Mouse (Mus musculus) gastrocnemius, postnatal 4 days (tissue): ENCODE measurements around the gene 1700003E16Rik. TPM values are rescaled to one million over a fixed set of nuclear protein-coding genes. Genes with fewer than 3 reads are reported as not detected.

Source experiments
- DNase-seq, 2 experiments: peaks; one replicate each; pipeline ENCODE4 v3.0.0; 2021 to 2022; ENCODE audit warnings: low spot score in 2 of 2, mixed read lengths in 2 of 2
- total RNA-seq, 2 experiments: library from RNA; stranded (reverse); gene quantifications; 2 replicates each; pipeline ENCODE4 v1.2.3; 2021

The 1700003E16Rik gene
- total RNA-seq, 2 experiments from 2014 or later: not detected

DNA sequence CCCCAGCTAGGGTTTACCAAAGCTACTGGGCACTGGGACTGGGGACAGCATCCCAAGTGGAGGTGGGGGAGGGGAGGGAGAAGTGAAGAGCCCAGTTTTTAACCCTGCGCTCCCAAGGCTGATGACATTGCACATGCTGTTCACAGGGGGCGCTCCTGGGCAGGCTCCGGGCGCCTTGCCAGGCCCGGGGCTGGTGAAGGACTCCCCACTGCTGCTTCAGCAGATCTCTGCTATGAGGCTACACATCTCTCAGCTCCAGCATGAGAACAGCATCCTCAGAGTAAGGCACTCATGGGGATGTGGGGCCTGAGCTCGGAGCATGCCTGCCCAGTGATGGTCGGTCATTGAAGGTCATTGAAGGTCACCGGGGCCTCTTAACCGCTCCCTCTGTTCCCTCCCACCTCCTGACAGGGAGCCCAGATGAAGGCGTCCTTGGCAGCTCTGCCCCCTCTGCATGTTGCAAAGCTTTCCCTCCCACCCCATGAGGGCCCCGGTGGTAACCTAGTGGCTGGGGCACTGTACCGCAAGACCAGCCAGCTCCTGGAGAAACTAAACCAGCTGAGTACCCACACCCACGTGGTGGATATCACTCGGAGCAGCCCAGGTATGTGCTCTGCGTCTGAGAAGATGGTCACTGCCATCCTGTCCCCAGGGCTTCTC, 41.3 kb downstream of the 1700003E16Rik start:
- no peak for DNase-seq

DNA sequence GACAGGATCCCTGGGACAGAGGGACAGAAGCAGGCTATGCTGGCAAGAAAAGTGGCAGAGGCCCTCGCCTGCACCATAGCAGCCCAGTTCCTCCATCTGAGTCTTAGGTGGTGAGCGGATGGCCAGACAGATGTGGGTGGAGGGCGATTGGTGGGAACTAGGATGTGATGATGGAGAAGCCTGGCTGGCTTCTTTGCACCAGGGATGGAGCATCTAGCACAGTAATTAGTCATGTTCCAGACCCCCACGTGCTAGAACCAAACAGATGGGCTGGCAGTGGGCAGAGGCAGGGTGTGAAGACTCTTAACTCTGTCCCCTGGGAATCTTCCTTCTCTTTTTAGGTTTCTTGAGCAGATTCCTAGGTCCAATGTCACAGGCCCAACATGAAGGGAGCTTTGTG, 47.1 kb downstream of the 1700003E16Rik start:
- no peak for DNase-seq

DNA sequence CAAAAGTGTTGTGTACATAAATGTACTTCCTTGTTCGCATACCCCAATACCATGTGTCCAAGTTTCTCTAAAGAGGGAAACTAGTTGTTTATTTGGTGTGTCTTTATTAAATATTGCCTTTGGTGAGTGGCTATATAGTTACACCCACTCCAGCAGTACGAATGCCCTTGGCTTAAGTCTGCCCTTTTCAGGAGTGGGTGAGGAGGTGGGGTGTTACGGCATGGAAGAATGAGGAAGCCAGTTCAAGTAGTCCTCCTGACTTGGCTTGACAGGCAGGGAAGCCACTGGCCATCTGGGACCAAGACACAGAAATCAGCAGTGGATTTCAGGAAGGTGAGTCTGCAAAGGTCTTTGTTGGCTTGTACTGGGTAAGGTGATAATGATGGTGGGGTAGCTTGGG, 49.6 kb downstream of the 1700003E16Rik start:
- DNase-seq: no peak

DNA sequence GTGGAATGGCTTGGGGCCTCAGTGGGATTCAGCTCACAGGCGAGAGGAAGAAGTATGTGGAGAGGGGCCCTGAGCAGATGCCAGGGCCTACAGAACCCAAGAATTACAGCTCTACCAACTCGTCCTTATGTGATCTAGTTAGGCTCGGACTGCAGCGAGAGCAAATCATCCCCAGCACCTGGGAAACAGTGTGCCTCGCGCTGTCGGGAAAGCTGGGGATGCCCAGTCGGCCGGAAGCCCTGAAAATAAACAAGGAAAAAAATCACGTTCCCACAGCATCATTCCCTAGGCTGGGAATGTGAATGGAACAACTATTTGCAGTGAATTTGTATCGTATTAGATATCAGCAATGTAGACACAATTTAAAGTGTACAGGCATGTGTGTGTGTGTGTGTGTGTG, 50.1 kb downstream of the 1700003E16Rik start:
- DNase-seq: no peak

DNA sequence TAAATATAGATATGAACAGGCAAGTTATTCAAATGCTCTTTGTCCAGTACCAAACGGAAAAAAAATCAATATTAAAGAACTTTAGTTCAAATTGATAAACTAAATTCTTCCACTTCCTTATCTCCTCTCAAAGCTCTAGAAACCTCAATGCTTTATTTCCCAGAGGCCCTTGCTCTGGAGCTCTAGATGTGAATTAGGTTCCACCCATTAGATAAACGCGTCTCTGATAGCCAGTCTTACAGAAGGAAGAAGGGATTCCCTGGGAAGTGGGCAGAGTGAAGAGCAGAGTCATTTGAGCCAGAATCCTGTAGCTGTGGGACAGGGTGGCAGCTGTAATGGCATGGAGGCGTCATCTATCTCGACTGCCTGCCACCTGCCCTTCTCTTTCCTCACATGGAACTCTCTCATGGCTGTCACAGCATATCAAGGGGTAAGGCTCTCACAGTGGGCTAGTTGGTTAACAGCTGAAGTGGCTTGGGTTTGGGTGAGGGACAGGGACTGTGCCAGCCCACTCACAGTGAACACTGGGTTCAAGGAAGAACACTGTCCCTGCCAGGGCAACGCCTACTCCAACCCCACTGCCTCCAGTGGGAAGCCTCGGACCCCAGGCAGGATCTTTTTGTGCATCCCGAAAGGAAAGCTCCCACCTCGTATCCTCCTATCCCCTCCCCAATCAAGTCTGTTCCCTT, 51.3 kb downstream of the 1700003E16Rik start:
- DNase-seq: no peak

DNA sequence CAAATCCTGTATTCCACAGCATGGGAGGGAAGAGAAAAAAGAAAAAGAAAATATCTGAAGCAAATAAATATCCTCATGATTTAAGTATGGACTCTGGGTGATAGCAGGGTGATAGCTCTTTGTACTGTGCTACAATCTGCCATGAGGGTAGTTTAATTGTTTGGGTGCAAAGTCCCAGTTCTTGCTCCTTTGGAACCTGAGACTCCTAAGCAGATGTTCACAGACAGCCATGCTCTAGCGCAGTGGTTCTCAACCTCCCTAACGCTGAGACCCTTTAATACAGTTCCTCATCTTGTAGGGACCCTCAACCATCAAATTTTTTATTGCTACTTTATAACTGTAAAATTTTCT, 51.8 kb downstream of the 1700003E16Rik start:
- DNase-seq: no peak

DNA sequence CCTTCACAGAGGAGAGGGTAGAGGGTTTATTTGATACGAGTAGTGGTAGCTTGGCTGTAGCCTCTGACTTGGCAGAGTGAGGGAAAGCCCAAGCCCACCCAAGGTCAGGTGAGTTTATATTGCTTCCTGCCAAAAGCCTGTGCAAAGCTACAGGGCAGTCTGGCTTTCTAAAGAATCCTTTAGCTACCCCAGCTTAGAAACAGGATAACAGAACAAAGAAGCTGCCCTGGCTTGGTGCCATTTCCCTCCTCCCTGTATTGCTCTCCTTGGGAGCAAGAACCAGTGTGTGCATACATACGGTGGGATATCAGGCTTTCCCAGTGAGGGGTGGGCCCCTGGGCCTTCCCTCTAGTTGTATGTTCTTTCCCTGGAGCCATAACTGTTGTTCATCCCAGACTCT, 54.3 kb downstream of the 1700003E16Rik start:
- DNase-seq: no peak

DNA sequence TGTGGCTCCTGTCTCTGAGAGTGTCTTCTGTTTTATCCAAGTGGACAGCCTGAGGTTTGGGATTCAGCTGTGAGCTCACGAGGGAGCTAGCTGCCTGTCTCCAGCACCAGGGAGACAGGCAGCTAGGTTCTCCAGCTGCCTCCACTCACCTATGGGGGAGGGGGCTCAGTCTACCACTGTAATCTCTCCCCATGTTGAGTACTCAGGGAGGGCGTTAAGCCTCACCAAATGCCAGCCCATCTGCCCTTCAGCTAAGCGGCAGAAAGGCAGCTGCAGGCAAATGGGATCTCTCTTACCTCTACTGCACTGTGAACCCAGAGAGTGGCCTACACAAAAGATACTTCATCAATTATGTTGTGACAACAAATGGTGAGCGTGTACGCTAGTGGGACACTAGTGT, 55.3 kb downstream of the 1700003E16Rik start:
- DNase-seq: no peak

Other genes starting within 250 kb of the 1700003E16Rik start
- 1 to 10 TPM in 1 of 2 experiments, under 1 TPM in 1; 0.78 to 1.0 TPM for gene Sema4f, start 216.6 kb upstream of the 1700003E16Rik start, total RNA-seq
- gene M1ap, start 209.5 kb upstream of the 1700003E16Rik start, total RNA-seq: under 1 TPM in 1 of 2 experiments, not detected in 1; 0.88 TPM
- gene Dok1, start 122.9 kb upstream of the 1700003E16Rik start, total RNA-seq: 10 to 100 TPM in 1 of 2 experiments, 1 to 10 TPM in 1; 9.1 to 10.4 TPM
- 10 to 100 TPM; 15.4 to 17.3 TPM for gene Loxl3, start 122.2 kb upstream of the 1700003E16Rik start, total RNA-seq
- 10 to 100 TPM; 75.5 to 86.3 TPM for gene Aup1, start 101.9 kb upstream of the 1700003E16Rik start, total RNA-seq
- gene Htra2, start 101.1 kb upstream of the 1700003E16Rik start, total RNA-seq: 10 to 100 TPM; 30.1 to 33.5 TPM
- gene Dqx1, start 98.6 kb upstream of the 1700003E16Rik start, total RNA-seq: 1 to 10 TPM in 1 of 2 experiments, under 1 TPM in 1; 0.70 to 1.1 TPM
- not detected for gene Tlx2, start 86.1 kb upstream of the 1700003E16Rik start, total RNA-seq
- 10 to 100 TPM in 1 of 2 experiments, 1 to 10 TPM in 1; 9.4 to 11.3 TPM for gene Pcgf1, start 78.5 kb upstream of the 1700003E16Rik start, total RNA-seq
- not detected for gene Lbx2, start 70.0 kb upstream of the 1700003E16Rik start, total RNA-seq
- gene Ccdc142, start 54.8 kb upstream of the 1700003E16Rik start, total RNA-seq: 1 to 10 TPM; 2.5 to 2.8 TPM
- 1 to 10 TPM; 2.2 to 2.7 TPM for gene Gm42688, start 54.8 kb upstream of the 1700003E16Rik start, total RNA-seq
- 100 to 1,000 TPM in 1 of 2 experiments, 10 to 100 TPM in 1; 79.5 to 100 TPM for gene Mrpl53, start 47.4 kb upstream of the 1700003E16Rik start, total RNA-seq
- gene Mogs, start 40.9 kb upstream of the 1700003E16Rik start, total RNA-seq: 10 to 100 TPM; 20.0 to 21.9 TPM
- 10 to 100 TPM; 52.7 to 62.3 TPM for gene Wbp1, start 34.8 kb upstream of the 1700003E16Rik start, total RNA-seq
- gene Ino80b, start 31.0 kb upstream of the 1700003E16Rik start, total RNA-seq: 10 to 100 TPM; 18.6 to 20.6 TPM
- 10 to 100 TPM; 31.0 to 34.6 TPM for gene Rtkn, start 20.9 kb upstream of the 1700003E16Rik start, total RNA-seq
- 1 to 10 TPM; 1.9 to 2.5 TPM for gene Wdr54, start within 50 bp of the 1700003E16Rik start, total RNA-seq
- 100 to 1,000 TPM; 140 to 149 TPM for gene Dctn1, start 9.5 kb downstream of the 1700003E16Rik start, total RNA-seq
- gene Slc4a5, start 63.4 kb downstream of the 1700003E16Rik start, total RNA-seq: under 1 TPM in 1 of 2 experiments, not detected in 1; 0.07 TPM
- 10 to 100 TPM in 1 of 2 experiments, 1 to 10 TPM in 1; 7.5 to 10.6 TPM for gene Mthfd2, start 169.5 kb downstream of the 1700003E16Rik start, total RNA-seq
- 10 to 100 TPM; 36.6 to 42.8 TPM for gene Mob1a, start 169.6 kb downstream of the 1700003E16Rik start, total RNA-seq
- gene Bola3, start 192.7 kb downstream of the 1700003E16Rik start, total RNA-seq: 100 to 1,000 TPM; 118 to 137 TPM